Mouse (Mus musculus) intestine, embryonic 15.5 days (tissue): ENCODE results near the gene Tmem184a. TPM values are rescaled to one million over a fixed set of nuclear protein-coding genes. Genes with fewer than 3 reads are reported as not detected.

Experiments used
- ATAC-seq: fragments of 200-750 bp; cut with Nextera tagmentation; 2 replicates; pipeline ENCODE4 v1.8.0; 2017; ENCODE audit warnings: moderate TSS enrichment, moderate library complexity
- H3K27ac ChIP-seq: fragments of 300-500 bp; sonication (generic); 2 replicates; pipeline ENCODE4 v1.5.1; 2015; ENCODE audit warnings: mild to moderate bottlenecking, inconsistent platforms
- H3K27me3 ChIP-seq: fragments of 300-500 bp; sonication (generic); replicated peaks from 2 replicates; pipeline ENCODE4 v1.6.1; 2015; ENCODE audit warnings: inconsistent platforms
- H3K36me3 ChIP-seq: fragments of 300-500 bp; sonication (generic); 2 replicates; pipeline ENCODE4 v1.6.1; 2015; ENCODE audit warnings: inconsistent platforms
- H3K4me1 ChIP-seq: fragments of 300-500 bp; sonication (generic); replicated peaks from 2 replicates; pipeline ENCODE4 v1.6.1; 2015; ENCODE audit warnings: inconsistent platforms
- H3K4me2 ChIP-seq: fragments of 300-500 bp; sonication (generic); replicated peaks from 2 replicates; pipeline ENCODE4 v1.6.1; 2015; ENCODE audit warnings: mild to moderate bottlenecking, inconsistent platforms
- H3K4me3 ChIP-seq: fragments of 300-500 bp; sonication (generic); replicated peaks from 2 replicates; pipeline ENCODE4 v1.5.1; 2015; ENCODE audit warnings: inconsistent platforms
- H3K9ac ChIP-seq: fragments of 300-500 bp; sonication (generic); 2 replicates; pipeline ENCODE4 v1.6.1; 2015; ENCODE audit warnings: inconsistent platforms
- H3K9me3 ChIP-seq: fragments of 300-500 bp; sonication (generic); 2 replicates; pipeline ENCODE4 v1.6.1; 2016; ENCODE audit warnings: inconsistent platforms
- WGBS: fragments of 180-500 bp; shearing (Covaris S2); methylation state at CpG from one replicate; pipeline ENCODE4 v1.1.7; 2015; 5-methylcytosine and 5-hydroxymethylcytosine counted together
- polyA plus RNA-seq: library from polyadenylated mRNA; unstranded; fragments of >200 nt; fragmentation: Nextera tagmentation; extraction: Ambion mirVana; gene quantifications from 2 replicates; pipeline ENCODE4 v1.2.1, GENCODE M21; 2015

Tmem184a gene
- polyA plus RNA-seq, 1 experiment from 2014 or later: 57.7 TPM

DNA sequence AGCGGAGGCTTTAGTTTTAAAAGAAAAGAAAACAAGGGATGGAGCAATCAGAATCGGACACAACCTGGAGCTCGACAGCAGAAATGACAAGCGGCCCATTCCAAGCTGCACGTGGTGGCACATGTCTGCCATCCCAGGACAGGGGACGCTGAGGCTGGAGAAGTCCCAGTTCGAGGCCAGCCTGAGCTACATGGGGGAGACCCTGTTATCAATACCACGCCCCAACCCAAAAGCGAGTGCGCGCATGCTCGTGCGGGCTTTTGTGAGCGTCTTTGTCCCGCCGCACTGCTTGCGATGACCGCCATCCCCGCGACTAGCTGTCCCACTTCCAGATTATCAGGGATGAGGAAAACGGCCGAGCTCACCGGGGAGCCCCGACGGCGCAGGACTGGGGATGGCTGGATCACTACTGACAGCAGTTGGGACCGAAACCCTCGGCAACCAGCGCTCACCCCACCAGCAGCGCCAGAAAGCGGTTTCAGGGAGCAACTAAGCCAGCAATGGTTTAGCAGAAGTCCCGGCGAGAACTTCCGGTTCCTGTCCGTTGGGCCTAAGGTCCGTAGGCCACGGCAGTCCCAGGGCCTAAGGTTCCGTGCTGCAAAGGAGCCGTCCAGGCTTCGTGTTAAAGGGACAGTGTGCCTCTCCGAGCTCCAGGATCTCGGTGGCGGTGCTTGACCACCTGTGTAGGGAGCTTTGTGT is 6.8 kb upstream of the Tmem184a start, which contains the start of the genes Gm26938 and Psmg3:
TSS of gene Gm26938 (minus strand) at position 51 of the 699 bp plus-strand sequence.
TSS of gene Psmg3 (minus strand) at position 529 of the 699 bp plus-strand sequence.
- Histone ChIP-seq H3K9ac (peak within 1 kb of the TSS; percentile 82), H3K4me2 (peak within 1 kb of the TSS; percentile 85), H3K4me1 (peaks cover 22% of the 10 kb centered on the region), H3K4me3 (peak within 1 kb of the TSS; percentile 89), H3K27me3 (no peaks in the 10 kb centered on the region), H3K9me3 (no peaks in the 10 kb centered on the region), H3K36me3 (peaks cover 13% of the 10 kb centered on the region; the same call in 1 of the 2 replicates), H3K27ac (peak within 1 kb of the TSS; percentile 81)
- peak; percentile 72 for ATAC-seq
- under 1% methylated on average over 43 of the region's 43 CpGs for WGBS

GRCm38 (mm10) chr5:139825947-139826346 is 6.2 kb upstream of the Tmem184a start:
- H3K4me3 ChIP-seq: peak overlapping the region; percentile 89
- H3K9ac ChIP-seq: peak overlapping the region; percentile 82
- H3K27me3 ChIP-seq: no peaks in the 10 kb centered on the region
- WGBS: 35% methylated on average over 11 of the region's 11 CpGs
- H3K4me2 ChIP-seq: peak overlapping the region; percentile 85
- ATAC-seq: no peak
- no peak overlapping the region for H3K27ac ChIP-seq
- peaks cover 27% of the 10 kb centered on the region for H3K4me1 ChIP-seq
- no peaks in the 10 kb centered on the region for H3K9me3 ChIP-seq
- H3K36me3 ChIP-seq: peaks cover 13% of the 10 kb centered on the region; the same call in 1 of the 2 replicates

- Histone ChIP-seq H3K27me3 (no peaks in the 10 kb centered on the region), H3K9ac (no peak overlapping the region), H3K4me3 (no peak overlapping the region), H3K9me3 (no peaks in the 10 kb centered on the region), H3K36me3 (peaks cover 13% of the 10 kb centered on the region; the same call in 1 of the 2 replicates), H3K4me2 (no peak overlapping the region), H3K27ac (no peak overlapping the region), H3K4me1 (peaks cover 33% of the 10 kb centered on the region)
- WGBS: 93% methylated on average over 10 of the region's 10 CpGs
- ATAC-seq: no peak
Observed at GRCm38 (mm10) chr5:139824531-139824930, 4.8 kb upstream of the Tmem184a start.

DNA sequence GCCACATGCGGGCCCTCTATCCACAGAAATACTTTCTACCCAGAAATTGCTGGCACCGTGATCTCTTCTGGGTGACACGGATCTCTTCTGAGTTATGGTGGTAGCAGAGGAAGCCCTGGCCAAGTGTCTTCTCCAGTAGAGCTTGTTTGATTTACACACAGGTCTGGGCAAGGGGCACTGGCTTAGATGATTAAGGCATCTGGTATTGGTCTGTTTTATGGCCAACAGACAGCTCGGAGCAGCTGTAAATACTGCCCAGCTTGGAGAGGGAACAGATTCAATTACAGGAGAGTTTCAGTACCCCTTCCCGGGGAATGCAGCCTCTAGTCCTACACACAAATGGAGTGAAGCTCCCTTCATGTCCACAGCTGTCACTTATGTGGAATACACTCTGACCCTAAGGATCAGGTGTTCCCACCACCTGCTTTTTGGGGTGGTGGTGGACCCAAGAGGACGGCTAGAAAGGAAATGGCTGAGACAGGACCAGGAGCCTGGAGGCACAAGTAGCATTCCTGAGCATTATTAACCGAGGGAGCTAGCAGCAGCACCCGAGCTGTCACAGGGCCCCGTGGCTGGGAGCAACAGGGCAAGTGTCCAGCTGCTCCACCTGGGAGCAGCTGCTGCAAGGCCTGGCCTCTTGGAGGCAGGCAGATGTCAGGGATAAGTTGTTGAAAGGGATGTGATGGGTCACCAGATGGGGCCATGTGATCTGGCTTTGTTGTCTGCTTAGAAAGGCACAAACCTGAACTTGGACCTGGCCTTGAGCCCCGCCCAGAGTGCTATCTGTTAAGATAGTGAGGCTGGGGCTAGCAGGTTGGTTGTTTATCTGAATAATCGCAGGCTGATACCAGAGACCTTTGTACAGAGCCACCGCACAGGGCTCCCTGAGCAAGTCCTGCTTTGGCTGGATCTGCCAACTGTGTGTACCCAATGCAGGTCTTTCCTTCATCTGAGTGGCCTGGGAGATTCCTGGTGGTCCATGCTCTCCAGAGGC is 2.0 kb upstream of the Tmem184a start:
- H3K4me3 ChIP-seq: 0 out of 2 replicates have a peak overlapping the region, but pooled peaks have one; percentile 19

GRCm38 (mm10) chr5:139818801-139819200 is 916 bp downstream of the Tmem184a start:
- H3K4me1 ChIP-seq: peaks cover 33% of the 10 kb centered on the region
- WGBS: 49% methylated on average over 4 of the region's 4 CpGs
- H3K27ac ChIP-seq: peak overlapping the region; percentile 68; the same call in 1 of the 2 replicates
- 0 out of 2 replicates have a peak overlapping the region, but pooled peaks have one; percentile 26 for H3K9ac ChIP-seq
- H3K4me3 ChIP-seq: peak overlapping the region; percentile 3
- peak overlapping the region; percentile 42 for H3K4me2 ChIP-seq
- H3K9me3 ChIP-seq: no peaks in the 10 kb centered on the region
- peaks cover 12% of the 10 kb centered on the region; the same call in 1 of the 2 replicates for H3K36me3 ChIP-seq
- ATAC-seq: no peak
- H3K27me3 ChIP-seq: peaks cover 2% of the 10 kb centered on the region; the same call in 1 of the 2 replicates

More for the DNA sequence above, 2.0 kb upstream of the Tmem184a start:
- Histone ChIP-seq H3K9ac (peak overlapping the region; percentile 20; the same call in 1 of the 2 replicates), H3K4me1 (peaks cover 39% of the 10 kb centered on the region), H3K9me3 (no peaks in the 10 kb centered on the region), H3K36me3 (peaks cover 13% of the 10 kb centered on the region; the same call in 1 of the 2 replicates), H3K27ac (peak overlapping the region; percentile 86), H3K27me3 (no peaks in the 10 kb centered on the region), H3K4me2 (peak overlapping the region; percentile 40)
- 37% methylated on average over 12 of the region's 12 CpGs for WGBS
- peak; percentile 80 for ATAC-seq

DNA sequence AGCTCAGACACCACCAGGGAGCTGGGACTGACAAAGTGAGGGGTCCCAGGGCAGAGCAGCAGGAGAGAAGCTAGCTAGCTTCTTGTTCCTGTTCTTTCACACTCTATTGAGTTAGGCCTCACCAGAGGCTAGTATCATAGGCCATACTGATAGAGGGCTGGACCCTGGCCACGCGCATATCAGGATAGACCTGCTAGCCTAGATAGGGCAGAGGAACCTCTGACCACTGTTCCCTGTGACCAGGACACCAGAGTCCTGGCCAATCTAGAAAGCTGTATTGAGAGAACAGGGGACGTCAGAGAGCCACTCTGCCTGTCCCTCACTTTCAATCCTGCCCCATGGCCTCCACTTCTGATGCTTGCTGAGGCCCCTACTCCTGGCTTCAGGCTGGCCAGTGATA is 1.7 kb downstream of the Tmem184a start:
- 0 out of 2 replicates have a peak overlapping the region, but pooled peaks have one; percentile 17 for H3K27ac ChIP-seq
- H3K27me3 ChIP-seq: peaks cover 7% of the 10 kb centered on the region; the same call in 1 of the 2 replicates
- H3K4me3 ChIP-seq: peak overlapping the region; percentile 3; the same call in 1 of the 2 replicates
- WGBS: 67% methylated on average over 3 of the region's 3 CpGs
- peak overlapping the region; percentile 42 for H3K4me2 ChIP-seq
- peaks cover 36% of the 10 kb centered on the region for H3K4me1 ChIP-seq
- H3K9me3 ChIP-seq: no peaks in the 10 kb centered on the region
- ATAC-seq: no peak
- peaks cover 9% of the 10 kb centered on the region; the same call in 1 of the 2 replicates for H3K36me3 ChIP-seq
- no peak overlapping the region for H3K9ac ChIP-seq

- H3K36me3 ChIP-seq: peaks cover 4% of the 10 kb centered on the region; the same call in 1 of the 2 replicates
- H3K4me1 ChIP-seq: peaks cover 41% of the 10 kb centered on the region
- H3K4me2 ChIP-seq: no peak overlapping the region
- H3K9me3 ChIP-seq: no peaks in the 10 kb centered on the region
- no peak for ATAC-seq
- H3K4me3 ChIP-seq: no peak overlapping the region
- H3K9ac ChIP-seq: no peak overlapping the region
- peaks cover 9% of the 10 kb centered on the region; the same call in 1 of the 2 replicates for H3K27me3 ChIP-seq
- H3K27ac ChIP-seq: no peak overlapping the region
- 7% methylated on average over 1 of the region's 1 CpGs for WGBS
Observed at GRCm38 (mm10) chr5:139817292-139817691, 2.4 kb downstream of the Tmem184a start.

DNA sequence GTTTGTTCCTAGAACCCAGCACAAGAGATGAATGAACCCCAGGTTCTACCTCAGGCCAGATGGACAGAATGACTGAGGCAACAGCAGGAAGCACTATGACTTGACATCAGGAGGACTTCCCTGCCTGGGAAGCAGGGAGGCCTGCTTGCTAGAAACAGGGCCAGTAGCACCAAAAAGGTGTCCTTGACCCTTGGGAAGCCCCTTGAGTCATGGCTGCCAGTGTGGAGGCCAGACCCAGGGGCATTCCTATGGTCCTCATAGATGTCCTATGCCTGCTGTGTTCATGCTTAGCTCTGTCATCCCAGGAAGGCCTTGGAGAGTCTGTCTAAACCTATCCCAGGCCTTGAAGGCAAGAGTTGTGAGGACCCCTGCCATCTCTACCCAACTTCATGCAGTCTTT is 3.3 kb downstream of the Tmem184a start:
- H3K4me3 ChIP-seq: no peak overlapping the region
- no peak overlapping the region for H3K9ac ChIP-seq
- ATAC-seq: no peak
- H3K36me3 ChIP-seq: no peaks in the 10 kb centered on the region
- H3K27me3 ChIP-seq: peaks cover 9% of the 10 kb centered on the region; the same call in 1 of the 2 replicates
- H3K4me2 ChIP-seq: no peak overlapping the region
- H3K4me1 ChIP-seq: peaks cover 35% of the 10 kb centered on the region
- no peak overlapping the region for H3K27ac ChIP-seq
- no peaks in the 10 kb centered on the region for H3K9me3 ChIP-seq

GRCm38 (mm10) chr5:139815964-139816363 is 3.8 kb downstream of the Tmem184a start:
- ATAC-seq: no peak
- H3K9me3 ChIP-seq: no peaks in the 10 kb centered on the region

DNA sequence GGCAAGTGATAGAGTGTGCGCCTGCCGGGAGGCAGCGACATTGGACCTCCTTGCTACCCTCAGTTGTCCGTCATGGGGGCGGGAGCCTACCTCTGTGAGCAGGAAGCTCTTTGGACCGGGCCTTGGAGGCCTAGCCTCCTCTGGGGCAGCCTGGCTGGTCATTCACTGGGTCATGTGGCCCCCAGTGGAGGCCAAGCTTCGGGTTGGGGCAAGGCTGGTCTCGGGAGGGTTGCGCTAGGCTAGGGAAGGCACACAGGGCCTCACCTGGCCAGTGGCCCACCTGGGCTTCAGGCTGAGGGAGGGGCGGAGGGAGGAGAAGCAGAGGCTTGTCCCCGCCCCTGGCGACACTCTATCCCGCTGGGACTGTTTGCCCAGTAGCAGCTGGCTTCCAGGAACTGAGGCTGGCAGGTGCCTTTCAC is 5.7 kb downstream of the Tmem184a start:
- H3K27ac ChIP-seq: peak overlapping the region; percentile 72; the same call in 1 of the 2 replicates
- no peaks in the 10 kb centered on the region for H3K9me3 ChIP-seq
- H3K27me3 ChIP-seq: peaks cover 9% of the 10 kb centered on the region; the same call in 1 of the 2 replicates
- peak overlapping the region; percentile 53 for H3K4me2 ChIP-seq
- peak overlapping the region; percentile 43 for H3K4me3 ChIP-seq
- H3K4me1 ChIP-seq: peaks cover 21% of the 10 kb centered on the region
- no peaks in the 10 kb centered on the region for H3K36me3 ChIP-seq
- peak overlapping the region; percentile 65 for H3K9ac ChIP-seq
- WGBS: 5% methylated on average over 13 of the region's 13 CpGs
- ATAC-seq: peak; percentile 73

More at GRCm38 (mm10) chr5:139815964-139816363, 3.8 kb downstream of the Tmem184a start:
- peaks cover 9% of the 10 kb centered on the region; the same call in 1 of the 2 replicates for H3K27me3 ChIP-seq
- H3K4me1 ChIP-seq: peaks cover 31% of the 10 kb centered on the region
- no peak overlapping the region for H3K4me3 ChIP-seq
- H3K9ac ChIP-seq: no peak overlapping the region
- WGBS: 49% methylated on average over 6 of the region's 6 CpGs
- H3K36me3 ChIP-seq: no peaks in the 10 kb centered on the region
- no peak overlapping the region for H3K4me2 ChIP-seq
- H3K27ac ChIP-seq: no peak overlapping the region

DNA sequence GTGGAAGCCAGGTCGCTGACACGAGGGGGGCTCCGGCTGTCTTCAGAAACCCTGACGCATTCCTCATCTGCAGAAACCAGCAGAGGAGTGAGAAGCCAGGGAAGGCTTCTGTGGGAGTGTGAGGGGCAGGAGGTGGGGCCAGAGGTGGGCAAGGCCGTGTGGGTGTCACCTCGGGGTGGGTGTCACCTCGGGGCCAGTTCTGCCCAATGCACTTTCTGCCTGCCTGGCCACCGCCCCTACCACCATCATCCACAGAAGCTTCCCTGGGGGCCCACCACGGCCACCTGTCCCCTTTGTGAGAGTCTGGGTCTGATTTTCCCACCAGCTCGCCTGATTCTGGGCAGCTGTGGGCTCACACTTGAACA is 6.6 kb downstream of the Tmem184a start:
- peaks cover 18% of the 10 kb centered on the region for H3K4me1 ChIP-seq
- H3K36me3 ChIP-seq: no peaks in the 10 kb centered on the region
- H3K4me3 ChIP-seq: peak overlapping the region; percentile 43
- WGBS: 30% methylated on average over 10 of the region's 10 CpGs
- peak overlapping the region; percentile 48 for H3K27ac ChIP-seq
- no peak; the same call in none of the 2 replicates for ATAC-seq
- no peaks in the 10 kb centered on the region for H3K9me3 ChIP-seq
- peak overlapping the region; percentile 26 for H3K9ac ChIP-seq
- peaks cover 9% of the 10 kb centered on the region; the same call in 1 of the 2 replicates for H3K27me3 ChIP-seq
- H3K4me2 ChIP-seq: peak overlapping the region; percentile 53
